Mouse (Mus musculus) bone marrow, adult 2 months (tissue): Measurements from ENCODE around the gene Gtf3a.

Source experiments
- CTCF ChIP-seq: fragments of 200-500 bp; IDR thresholded peaks from 2 replicates; pipeline ENCODE4 v1.5.1; 2011; ENCODE audit warnings: low read length, control low read depth; ENCODE audit not compliant: control insufficient read depth, insufficient read depth
- POLR2A ChIP-seq: fragments of 200-500 bp; IDR thresholded peaks from 2 replicates; pipeline ENCODE4 v1.6.1; 2011; ENCODE audit warnings: low read depth, mild to moderate bottlenecking, control low read depth, low read length, borderline replicate concordance; ENCODE audit not compliant: control insufficient read depth

DNA sequence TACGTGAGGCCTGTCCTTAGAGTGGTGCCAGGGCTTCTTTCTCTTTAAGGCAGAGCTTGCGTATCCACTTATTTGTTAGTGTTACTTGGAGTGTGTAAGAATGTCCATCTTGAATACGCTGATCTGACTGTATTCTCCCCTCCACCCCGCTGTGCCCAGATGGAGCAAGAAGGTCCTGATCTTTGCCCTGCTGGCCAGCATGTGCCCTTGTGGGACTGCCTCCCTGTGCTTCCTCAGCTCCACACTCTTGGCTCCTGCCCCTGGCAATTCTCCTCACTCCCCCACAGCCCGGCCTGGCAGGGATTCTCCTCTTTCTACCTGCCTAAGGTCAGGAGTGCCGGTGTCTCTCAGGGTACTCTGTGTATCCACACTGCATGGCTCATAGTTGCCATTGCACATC, 32.9 kb downstream of the Gtf3a start:
- TF ChIP-seq POLR2A (no peak), CTCF (no peak)
